Mouse (Mus musculus) olfactory bulb, adult 2 months (tissue): ENCODE results near the gene Phpt1.

Experiments used
- CTCF ChIP-seq: fragments of 200-500 bp; IDR thresholded peaks from 2 replicates; pipeline ENCODE4 v1.5.1; 2012; ENCODE audit warnings: low read depth, mild to moderate bottlenecking, low read length, moderate library complexity; ENCODE audit not compliant: insufficient read depth
- POLR2A ChIP-seq: fragments of 200-500 bp; IDR thresholded peaks from 2 replicates; pipeline ENCODE4 v1.6.1; 2012; ENCODE audit warnings: mild to moderate bottlenecking, low read depth, low read length, moderate library complexity; ENCODE audit not compliant: insufficient read depth

GRCm38 (mm10) chr2:25583571-25583970, 8.5 kb upstream of the Phpt1 start:
- TF ChIP-seq POLR2A, result no peak
- no peak for TF ChIP-seq CTCF
